Mouse (Mus musculus) MEL (cell line): ENCODE data around the gene Proser2. TPM values are rescaled to one million over a fixed set of nuclear protein-coding genes. Genes with fewer than 3 reads are reported as not detected.

Source experiments
- DNase-seq: peaks from one replicate; pipeline ENCODE4 v3.0.0; 2011; ENCODE audit warnings: low read depth, low spot score
- H3K27ac ChIP-seq: 2 replicates; pipeline ENCODE4 v1.5.1; 2012; ENCODE audit warnings: low read depth, mild to moderate bottlenecking, control low read depth, low read length, moderate library complexity; ENCODE audit not compliant: control insufficient read depth
- H3K27me3 ChIP-seq, 2 experiments: fragments of 150-350 bp in 1 of 2; sonication (generic) in 1 of 2; 2 replicates each; pipeline ENCODE4 v1.6.1; 2012; ENCODE audit warnings: low read length in 2 of 2, mild to moderate bottlenecking in 2 of 2, improper control_type of control experiment in 1 of 2, moderate library complexity in 1 of 2; ENCODE audit not compliant: insufficient read depth in 2 of 2, control insufficient read depth in 1 of 2
- H3K36me3 ChIP-seq, 2 experiments: 2 replicates each; pipeline ENCODE4 v1.6.1; 2012 to 2014; ENCODE audit warnings: low read length in 2 of 2, improper control_type of control experiment in 1 of 2, inconsistent platforms in 1 of 2, mild to moderate bottlenecking in 1 of 2; ENCODE audit not compliant: insufficient read depth in 2 of 2, control insufficient read depth in 1 of 2
- H3K4me1 ChIP-seq, 2 experiments: fragments of 150-350 bp in 1 of 2; sonication (generic) in 1 of 2; 2 replicates each; pipeline ENCODE4 v1.6.1; 2012; ENCODE audit warnings: low read length in 2 of 2, improper control_type of control experiment in 1 of 2, mild to moderate bottlenecking in 1 of 2; ENCODE audit not compliant: insufficient read depth in 2 of 2, control insufficient read depth in 1 of 2
- H3K4me3 ChIP-seq, 2 experiments: fragments of 150-350 bp in 1 of 2; sonication (generic) in 1 of 2; 2 replicates each; pipeline ENCODE4 v1.5.1; 2012; ENCODE audit warnings: low read depth in 2 of 2, low read length in 2 of 2, mild to moderate bottlenecking in 2 of 2, moderate library complexity in 2 of 2, control low read depth in 1 of 2, improper control_type of control experiment in 1 of 2; ENCODE audit not compliant: control insufficient read depth in 1 of 2, insufficient read depth in 1 of 2
- H3K79me2 ChIP-seq: 2 replicates; pipeline ENCODE4 v1.6.1; 2012; ENCODE audit warnings: mild to moderate bottlenecking, low read length, moderate library complexity; ENCODE audit not compliant: control insufficient read depth, poor library complexity, insufficient read depth
- H3K9ac ChIP-seq: 2 replicates; pipeline ENCODE4 v1.6.1; 2012; ENCODE audit warnings: low read depth, mild to moderate bottlenecking, control low read depth, low read length, moderate library complexity; ENCODE audit not compliant: control insufficient read depth, poor library complexity, severe bottlenecking
- H3K9me3 ChIP-seq: fragments of 150-350 bp; sonication (generic); replicated peaks from 2 replicates; pipeline ENCODE4 v1.6.1; 2012; ENCODE audit warnings: mild to moderate bottlenecking, low read length, improper control_type of control experiment, moderate library complexity; ENCODE audit not compliant: insufficient read depth
- CHD1 ChIP-seq: IDR thresholded peaks from 2 replicates; pipeline ENCODE4 v1.6.1; 2012; ENCODE audit warnings: low read depth, mild to moderate bottlenecking, inconsistent platforms, low read length, improper control_type of control experiment
- E2F4 ChIP-seq: IDR thresholded peaks from 2 replicates; pipeline ENCODE4 v1.6.1; 2011; ENCODE audit warnings: low read depth, low read length, improper control_type of control experiment, borderline replicate concordance
- ELF1 ChIP-seq: IDR thresholded peaks from 2 replicates; pipeline ENCODE4 v1.6.1; 2014; ENCODE audit warnings: low read depth, mild to moderate bottlenecking, inconsistent platforms, low read length, improper control_type of control experiment, moderate library complexity
- ETS1 ChIP-seq: IDR thresholded peaks from 2 replicates; pipeline ENCODE4 v1.6.1; 2012; ENCODE audit warnings: low read depth, mild to moderate bottlenecking, inconsistent platforms, low read length, improper control_type of control experiment, moderate library complexity
- GATA1 ChIP-seq: IDR thresholded peaks from 2 replicates; pipeline ENCODE4 v1.6.1; 2011; ENCODE audit warnings: low read depth, low read length, improper control_type of control experiment
- HCFC1 ChIP-seq: IDR thresholded peaks from 2 replicates; pipeline ENCODE4 v1.6.1; 2012; ENCODE audit warnings: low read depth, mild to moderate bottlenecking, inconsistent platforms, low read length, improper control_type of control experiment, moderate library complexity
- JUND ChIP-seq: IDR thresholded peaks from 2 replicates; pipeline ENCODE4 v1.6.1; 2011; ENCODE audit warnings: low read depth, mild to moderate bottlenecking, improper control_type of control experiment, low read length
- MAZ ChIP-seq: IDR thresholded peaks from 2 replicates; pipeline ENCODE4 v1.6.1; 2012; ENCODE audit warnings: low read depth, mild to moderate bottlenecking, inconsistent platforms, low read length, improper control_type of control experiment
- MXI1 ChIP-seq: IDR thresholded peaks from 2 replicates; pipeline ENCODE4 v1.6.1; 2011; ENCODE audit warnings: mild to moderate bottlenecking, low read depth, low read length, improper control_type of control experiment
- MYB ChIP-seq: IDR thresholded peaks from 2 replicates; pipeline ENCODE4 v1.6.1; 2011; ENCODE audit warnings: mild to moderate bottlenecking, low read depth, low read length, improper control_type of control experiment
- NELFE ChIP-seq: IDR thresholded peaks from 2 replicates; pipeline ENCODE4 v1.6.1; 2011; ENCODE audit warnings: low read depth, low read length, improper control_type of control experiment
- NRF1 ChIP-seq: IDR thresholded peaks from 2 replicates; pipeline ENCODE4 v1.6.1; 2014; ENCODE audit warnings: low read depth, mild to moderate bottlenecking, inconsistent platforms, low read length, improper control_type of control experiment, moderate library complexity; ENCODE audit not compliant: poor library complexity, insufficient read depth, severe bottlenecking
- POLR2A ChIP-seq, 2 experiments: IDR thresholded peaks; 2 replicates each; pipeline ENCODE4 v1.6.1; 2011 to 2012; ENCODE audit warnings: low read length in 2 of 2, mild to moderate bottlenecking in 2 of 2, control low read depth in 1 of 2, improper control_type of control experiment in 1 of 2, low read depth in 1 of 2, moderate library complexity in 1 of 2; ENCODE audit not compliant: control insufficient read depth in 1 of 2, insufficient read depth in 1 of 2, poor library complexity in 1 of 2
- RAD21 ChIP-seq: IDR thresholded peaks from 2 replicates; pipeline ENCODE4 v1.6.1; 2011; ENCODE audit warnings: mild to moderate bottlenecking, low read depth, low read length, improper control_type of control experiment
- RCOR1 ChIP-seq: IDR thresholded peaks from 2 replicates; pipeline ENCODE4 v1.6.1; 2012; ENCODE audit warnings: low read depth, mild to moderate bottlenecking, inconsistent platforms, low read length, improper control_type of control experiment
- SIN3A ChIP-seq: IDR thresholded peaks from 2 replicates; pipeline ENCODE4 v1.6.1; 2012; ENCODE audit warnings: low read length, improper control_type of control experiment, inconsistent platforms
- SMC3 ChIP-seq: IDR thresholded peaks from 2 replicates; pipeline ENCODE4 v1.6.1; 2011; ENCODE audit warnings: low read depth, low read length, improper control_type of control experiment
- TAL1 ChIP-seq: IDR thresholded peaks from 2 replicates; pipeline ENCODE4 v1.6.1; 2012; ENCODE audit warnings: mild to moderate bottlenecking, inconsistent platforms, low read length, moderate library complexity, mixed read lengths
- USF2 ChIP-seq, 2 experiments: IDR thresholded peaks; 2 replicates each; pipeline ENCODE4 v1.6.1; 2011 to 2012; ENCODE audit warnings: improper control_type of control experiment in 2 of 2, low read length in 2 of 2, borderline replicate concordance in 1 of 2, inconsistent platforms in 1 of 2, low read depth in 1 of 2, mild to moderate bottlenecking in 1 of 2; ENCODE audit not compliant: insufficient read depth in 1 of 2
- ZC3H11A ChIP-seq: IDR thresholded peaks from 2 replicates; pipeline ENCODE4 v1.6.1; 2012; ENCODE audit warnings: low read depth, mild to moderate bottlenecking, inconsistent platforms, low read length, improper control_type of control experiment
- ZKSCAN1 ChIP-seq: IDR thresholded peaks from 2 replicates; pipeline ENCODE4 v1.6.1; 2012; ENCODE audit warnings: low read depth, mild to moderate bottlenecking, inconsistent platforms, low read length, improper control_type of control experiment, moderate library complexity
- ZMIZ1 ChIP-seq: IDR thresholded peaks from 2 replicates; pipeline ENCODE4 v1.6.1; 2012; ENCODE audit warnings: low read depth, mild to moderate bottlenecking, inconsistent platforms, low read length, improper control_type of control experiment, moderate library complexity
- polyA plus RNA-seq, 2 experiments: library from polyadenylated mRNA; stranded (reverse) in 1 of 2; unstranded in 1 of 2; fragments of >175 nt in 1 of 2; fragments of >200 nt in 1 of 2; gene quantifications; 2 replicates each; pipeline versions ENCODE4 v1.2.1 to v1.2.4; 2012; ENCODE audit warnings: low replicate concordance in 2 of 2, low read depth in 1 of 2; ENCODE audit not compliant: insufficient read length in 2 of 2, insufficient read depth in 1 of 2, missing spikeins in 1 of 2
- total RNA-seq: library from RNA; depleted of rRNA; stranded (reverse); fragments of 300-350 nt; gene quantifications from 2 replicates; pipeline ENCODE4 v1.2.3, GENCODE M21; 2012

Proser2 gene
- total and polyA plus RNA-seq, 3 experiments: not detected

- DNase-seq: no peak
- Histone ChIP-seq H3K27me3 (no peaks in the 10 kb centered on the region), H3K4me1 (no peaks in the 10 kb centered on the region), H3K36me3 (peaks cover 0 to under 1% of the 10 kb centered on the region in 2 experiments; a peak in 2 of 4 replicates), H3K27ac (no peak overlapping the region), H3K79me2 (no peaks in the 10 kb centered on the region), H3K4me3 (no peak overlapping the region), H3K9me3 (no peaks in the 10 kb centered on the region), H3K9ac (no peak overlapping the region)
- TF ChIP-seq SIN3A (no peak), USF2 (IDR thresholded peaks at IDR 0.05; ENCODE audit: borderline replicate concordance in 1 of 2, insufficient read depth in 1 of 2, low read depth in 1 of 2, low read length in 2 of 2) (no peak), ZMIZ1 (no peak), HCFC1 (no peak)
Observed at GRCm38 (mm10) chr2:6059291-6059690, 70.7 kb downstream of the Proser2 start.

GRCm38 (mm10) chr2:6056518-6056917 lies 73.5 kb downstream of the Proser2 start:
- Histone ChIP-seq H3K36me3 (peaks cover 0 to 12% of the 10 kb centered on the region in 2 experiments; a peak in 2 of 4 replicates), H3K9ac (no peak overlapping the region)

GRCm38 (mm10) chr2:6055466-6055865 lies 74.5 kb downstream of the Proser2 start:
- Histone ChIP-seq H3K27ac (no peak overlapping the region), H3K4me1 (no peaks in the 10 kb centered on the region), H3K9ac (no peak overlapping the region), H3K36me3 (peaks cover 0 to 14% of the 10 kb centered on the region in 2 experiments; a peak in 2 of 4 replicates), H3K9me3 (no peaks in the 10 kb centered on the region), H3K4me3 (no peak overlapping the region), H3K79me2 (no peaks in the 10 kb centered on the region), H3K27me3 (no peaks in the 10 kb centered on the region)
- no peak for DNase-seq
- TF ChIP-seq NRF1 (no peak), JUND (no peak), SMC3 (no peak), ZKSCAN1 (no peak), POLR2A (IDR thresholded peaks at IDR 0.05; ENCODE audit: control insufficient read depth in 1 of 2, insufficient read depth in 1 of 2, low read depth in 1 of 2, low read length in 2 of 2, poor library complexity in 1 of 2) (no peak), HCFC1 (no peak), ETS1 (no peak), USF2 (IDR thresholded peaks at IDR 0.05; ENCODE audit: borderline replicate concordance in 1 of 2, insufficient read depth in 1 of 2, low read depth in 1 of 2, low read length in 2 of 2) (no peak), GATA1 (no peak), E2F4 (no peak), ZMIZ1 (no peak), MAZ (no peak)

More at GRCm38 (mm10) chr2:6056518-6056917, 73.5 kb downstream of the Proser2 start:
- Histone ChIP-seq H3K4me3 (no peak overlapping the region), H3K9me3 (no peaks in the 10 kb centered on the region), H3K27me3 (no peaks in the 10 kb centered on the region), H3K4me1 (no peaks in the 10 kb centered on the region), H3K27ac (no peak overlapping the region), H3K79me2 (no peaks in the 10 kb centered on the region)
- TF ChIP-seq ELF1 (no peak), TAL1 (no peak), CHD1 (no peak), MYB (no peak), SIN3A (no peak), POLR2A (IDR thresholded peaks at IDR 0.05; ENCODE audit: control insufficient read depth in 1 of 2, insufficient read depth in 1 of 2, low read depth in 1 of 2, low read length in 2 of 2, poor library complexity in 1 of 2) (no peak), MXI1 (no peak), ZC3H11A (no peak), E2F4 (no peak), JUND (no peak), ZKSCAN1 (no peak), ZMIZ1 (no peak), RAD21 (no peak), NRF1 (no peak), RCOR1 (no peak), NELFE (no peak)
- no peak for DNase-seq
